Mouse (Mus musculus) A20 (cell line): ENCODE results near the gene Gm13694.
"Not testable (repeated sequence)": the region's sequence is repeated elsewhere in the genome, so short reads cannot be mapped to it uniquely, and the experiment has no call there.

Experiments used
- DNase-seq: peaks from one replicate; pipeline ENCODE4 v3.0.0-alpha.2; 2011; ENCODE audit warnings: low read depth, low spot score

Gm13694 gene

DNA sequence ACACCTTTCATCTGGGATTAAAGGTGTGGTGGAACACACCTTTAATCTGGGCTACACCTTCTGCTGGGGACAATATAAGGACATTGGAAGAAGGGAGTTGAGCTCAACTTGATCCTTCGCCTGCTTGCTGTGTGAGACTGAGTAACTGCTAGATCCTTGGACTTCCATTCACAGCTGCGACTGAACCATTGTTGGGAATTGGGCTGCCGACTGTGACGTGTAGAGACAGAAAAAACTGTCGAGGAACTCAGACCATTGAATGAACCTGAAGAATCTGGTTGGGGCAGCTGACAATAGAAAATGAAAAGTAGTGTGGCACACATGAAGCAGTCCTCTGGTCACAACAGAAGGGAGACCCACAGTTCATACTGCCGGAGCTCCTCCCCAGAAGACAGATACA is at the start of gene Gm13694:
Gene Gm13694, plus strand, starts transcription at position 301 of the 400 bp plus-strand sequence.
- DNase-seq, result not testable (repeated sequence)

DNA sequence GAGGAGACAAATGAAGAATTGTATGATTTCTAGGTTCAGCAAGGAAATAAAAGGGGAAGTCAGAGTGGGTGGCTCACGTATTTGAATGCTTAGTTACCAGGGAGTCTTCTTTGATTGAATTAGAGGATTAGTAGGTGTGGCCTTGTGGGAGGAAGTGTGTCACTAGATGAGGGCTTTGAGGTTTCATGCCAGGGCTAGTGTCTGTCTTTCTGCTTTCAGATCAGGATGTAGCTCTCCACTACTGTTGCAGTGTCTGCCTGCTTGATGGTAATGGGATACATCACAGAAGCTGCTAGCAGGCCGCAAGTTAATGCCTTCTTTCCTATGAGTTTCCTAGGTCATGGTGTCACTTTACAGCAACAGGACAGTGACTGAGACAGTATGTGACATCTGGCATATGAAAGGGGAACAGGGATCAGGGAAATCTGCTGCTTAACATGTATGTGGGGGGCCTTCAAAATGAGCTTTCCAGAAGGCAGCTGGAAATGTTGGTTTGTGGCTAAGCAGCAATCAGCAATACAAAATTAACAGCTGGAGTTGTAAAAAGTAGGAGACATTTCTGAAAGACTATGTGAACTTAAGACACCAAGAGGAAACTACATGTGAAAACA is 49.1 kb upstream of the Gm13694 start:
- peak; percentile 55 for DNase-seq

DNA sequence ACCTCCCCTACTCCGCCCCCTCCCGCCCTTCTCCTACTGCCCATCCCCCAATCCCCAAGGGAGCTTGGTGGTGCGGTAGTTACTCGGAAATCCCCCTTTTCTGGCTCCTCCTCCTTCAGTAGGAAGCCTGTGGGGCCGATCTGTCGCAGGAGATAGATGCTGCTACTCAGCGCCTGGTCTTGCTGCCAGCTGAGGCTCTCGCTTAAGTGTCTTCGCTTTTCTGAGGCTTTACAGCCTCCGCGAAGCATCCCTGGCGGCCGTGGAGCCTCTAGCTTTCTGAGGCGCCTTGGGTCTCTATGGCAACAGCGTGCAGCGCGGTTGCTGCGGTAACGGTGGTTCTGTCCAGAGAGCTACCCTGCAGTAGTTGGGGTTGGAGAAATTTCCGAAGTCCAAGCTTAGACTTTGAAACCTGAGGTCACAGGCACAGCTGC is 37.8 kb upstream of the Gm13694 start, which contains the start of gene Zswim2:
Gene Zswim2, minus strand, starts transcription at position 298 of the 431 bp plus-strand sequence.
- DNase-seq, result no peak

DNA sequence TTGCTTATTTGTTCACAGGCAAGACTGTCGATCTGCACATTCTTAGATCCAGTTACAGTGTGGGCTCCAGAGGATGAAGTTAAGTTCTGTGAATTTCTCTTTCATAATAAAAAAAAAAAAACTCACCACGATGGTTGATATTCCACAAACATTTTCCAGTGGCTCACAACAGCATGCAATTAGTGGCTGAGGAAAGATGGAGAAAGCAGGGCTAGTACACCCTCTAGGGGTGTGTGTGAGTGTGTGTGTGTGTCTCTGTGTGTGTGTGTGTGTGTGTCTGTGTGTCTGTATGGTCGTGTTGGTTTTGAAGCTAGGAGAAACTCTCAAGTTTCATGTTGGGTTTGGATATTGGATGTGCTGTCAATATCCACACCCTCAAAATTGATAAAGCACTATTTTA is 37.4 kb upstream of the Gm13694 start:
- DNase-seq, result no peak

DNA sequence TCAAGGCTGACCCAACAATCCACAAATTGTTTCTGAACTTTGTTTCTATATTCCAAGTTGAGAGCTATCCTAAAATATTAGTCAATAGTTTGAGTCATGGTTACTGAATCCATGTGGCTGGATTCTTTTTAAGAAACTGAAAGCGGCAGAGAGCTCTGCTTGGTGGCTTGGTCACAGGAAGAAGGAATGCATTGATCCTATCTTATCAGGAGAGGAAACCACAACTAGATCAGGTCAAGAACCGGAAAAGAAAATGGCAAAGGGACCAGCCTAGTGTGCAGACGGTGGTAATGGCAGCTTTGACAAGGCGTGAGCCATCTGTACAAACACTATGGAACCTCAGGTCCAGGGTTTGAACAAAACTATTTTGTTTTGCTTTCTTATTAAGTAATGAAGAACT is 36.9 kb upstream of the Gm13694 start:
- DNase-seq, result no peak

DNA sequence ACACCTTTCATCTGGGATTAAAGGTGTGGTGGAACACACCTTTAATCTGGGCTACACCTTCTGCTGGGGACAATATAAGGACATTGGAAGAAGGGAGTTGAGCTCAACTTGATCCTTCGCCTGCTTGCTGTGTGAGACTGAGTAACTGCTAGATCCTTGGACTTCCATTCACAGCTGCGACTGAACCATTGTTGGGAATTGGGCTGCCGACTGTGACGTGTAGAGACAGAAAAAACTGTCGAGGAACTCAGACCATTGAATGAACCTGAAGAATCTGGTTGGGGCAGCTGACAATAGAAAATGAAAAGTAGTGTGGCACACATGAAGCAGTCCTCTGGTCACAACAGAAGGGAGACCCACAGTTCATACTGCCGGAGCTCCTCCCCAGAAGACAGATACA is 23.3 kb upstream of the Gm13694 start, which contains the start of gene Gm13698:
Gene Gm13698, plus strand, starts transcription at position 301 of the 400 bp plus-strand sequence.
- not testable (repeated sequence) for DNase-seq

DNA sequence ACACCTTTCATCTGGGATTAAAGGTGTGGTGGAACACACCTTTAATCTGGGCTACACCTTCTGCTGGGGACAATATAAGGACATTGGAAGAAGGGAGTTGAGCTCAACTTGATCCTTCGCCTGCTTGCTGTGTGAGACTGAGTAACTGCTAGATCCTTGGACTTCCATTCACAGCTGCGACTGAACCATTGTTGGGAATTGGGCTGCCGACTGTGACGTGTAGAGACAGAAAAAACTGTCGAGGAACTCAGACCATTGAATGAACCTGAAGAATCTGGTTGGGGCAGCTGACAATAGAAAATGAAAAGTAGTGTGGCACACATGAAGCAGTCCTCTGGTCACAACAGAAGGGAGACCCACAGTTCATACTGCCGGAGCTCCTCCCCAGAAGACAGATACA is 17.5 kb upstream of the Gm13694 start, which contains the start of gene Gm13693:
Gene Gm13693, plus strand, starts transcription at position 301 of the 400 bp plus-strand sequence.
- DNase-seq, result not testable (repeated sequence)

DNA sequence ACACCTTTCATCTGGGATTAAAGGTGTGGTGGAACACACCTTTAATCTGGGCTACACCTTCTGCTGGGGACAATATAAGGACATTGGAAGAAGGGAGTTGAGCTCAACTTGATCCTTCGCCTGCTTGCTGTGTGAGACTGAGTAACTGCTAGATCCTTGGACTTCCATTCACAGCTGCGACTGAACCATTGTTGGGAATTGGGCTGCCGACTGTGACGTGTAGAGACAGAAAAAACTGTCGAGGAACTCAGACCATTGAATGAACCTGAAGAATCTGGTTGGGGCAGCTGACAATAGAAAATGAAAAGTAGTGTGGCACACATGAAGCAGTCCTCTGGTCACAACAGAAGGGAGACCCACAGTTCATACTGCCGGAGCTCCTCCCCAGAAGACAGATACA is 11.7 kb upstream of the Gm13694 start, which contains the start of gene Gm13695:
Gene Gm13695, plus strand, starts transcription at position 301 of the 400 bp plus-strand sequence.
- not testable (repeated sequence) for DNase-seq

DNA sequence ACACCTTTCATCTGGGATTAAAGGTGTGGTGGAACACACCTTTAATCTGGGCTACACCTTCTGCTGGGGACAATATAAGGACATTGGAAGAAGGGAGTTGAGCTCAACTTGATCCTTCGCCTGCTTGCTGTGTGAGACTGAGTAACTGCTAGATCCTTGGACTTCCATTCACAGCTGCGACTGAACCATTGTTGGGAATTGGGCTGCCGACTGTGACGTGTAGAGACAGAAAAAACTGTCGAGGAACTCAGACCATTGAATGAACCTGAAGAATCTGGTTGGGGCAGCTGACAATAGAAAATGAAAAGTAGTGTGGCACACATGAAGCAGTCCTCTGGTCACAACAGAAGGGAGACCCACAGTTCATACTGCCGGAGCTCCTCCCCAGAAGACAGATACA is 5.9 kb upstream of the Gm13694 start, which contains the start of gene Gm13696:
Gene Gm13696, plus strand, starts transcription at position 301 of the 400 bp plus-strand sequence.
- not testable (repeated sequence) for DNase-seq

DNA sequence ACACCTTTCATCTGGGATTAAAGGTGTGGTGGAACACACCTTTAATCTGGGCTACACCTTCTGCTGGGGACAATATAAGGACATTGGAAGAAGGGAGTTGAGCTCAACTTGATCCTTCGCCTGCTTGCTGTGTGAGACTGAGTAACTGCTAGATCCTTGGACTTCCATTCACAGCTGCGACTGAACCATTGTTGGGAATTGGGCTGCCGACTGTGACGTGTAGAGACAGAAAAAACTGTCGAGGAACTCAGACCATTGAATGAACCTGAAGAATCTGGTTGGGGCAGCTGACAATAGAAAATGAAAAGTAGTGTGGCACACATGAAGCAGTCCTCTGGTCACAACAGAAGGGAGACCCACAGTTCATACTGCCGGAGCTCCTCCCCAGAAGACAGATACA is 5.7 kb downstream of the Gm13694 start, which contains the start of gene Gm13697:
Gene Gm13697, plus strand, starts transcription at position 301 of the 400 bp plus-strand sequence.
- not testable (repeated sequence) for DNase-seq

DNA sequence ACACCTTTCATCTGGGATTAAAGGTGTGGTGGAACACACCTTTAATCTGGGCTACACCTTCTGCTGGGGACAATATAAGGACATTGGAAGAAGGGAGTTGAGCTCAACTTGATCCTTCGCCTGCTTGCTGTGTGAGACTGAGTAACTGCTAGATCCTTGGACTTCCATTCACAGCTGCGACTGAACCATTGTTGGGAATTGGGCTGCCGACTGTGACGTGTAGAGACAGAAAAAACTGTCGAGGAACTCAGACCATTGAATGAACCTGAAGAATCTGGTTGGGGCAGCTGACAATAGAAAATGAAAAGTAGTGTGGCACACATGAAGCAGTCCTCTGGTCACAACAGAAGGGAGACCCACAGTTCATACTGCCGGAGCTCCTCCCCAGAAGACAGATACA is 11.5 kb downstream of the Gm13694 start, which contains the start of gene Gm13691:
Gene Gm13691, plus strand, starts transcription at position 301 of the 400 bp plus-strand sequence.
- not testable (repeated sequence) for DNase-seq

DNA sequence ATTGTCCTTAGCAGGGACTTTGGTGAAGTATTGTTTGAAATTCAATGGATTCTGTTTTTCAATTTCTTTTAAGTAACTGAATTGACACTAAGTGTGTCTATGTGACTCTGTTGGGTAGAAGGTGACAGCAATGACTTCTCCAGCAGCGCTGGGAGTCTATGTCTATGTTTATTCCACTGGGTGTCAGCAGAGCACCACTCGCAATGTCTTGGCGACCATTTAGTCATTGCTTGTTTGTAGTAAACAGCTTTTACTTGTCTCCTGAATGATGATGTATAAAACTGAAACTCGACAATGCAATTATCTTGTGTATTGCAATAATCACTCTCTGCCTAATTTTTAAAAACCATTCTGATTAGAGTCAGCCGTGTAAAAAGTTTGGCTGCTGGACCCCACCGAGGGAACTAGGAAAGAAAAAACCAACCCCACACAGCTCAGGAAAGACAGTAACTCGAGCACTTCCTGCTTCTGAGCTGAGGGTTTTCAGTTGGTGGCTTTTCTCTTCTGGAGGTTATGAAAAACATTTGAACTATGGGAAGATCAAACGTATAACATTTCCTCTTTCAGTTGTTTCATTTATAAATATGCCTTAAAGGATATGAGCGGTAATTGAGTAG is 15.0 kb downstream of the Gm13694 start:
- DNase-seq, result peak; percentile 84

DNA sequence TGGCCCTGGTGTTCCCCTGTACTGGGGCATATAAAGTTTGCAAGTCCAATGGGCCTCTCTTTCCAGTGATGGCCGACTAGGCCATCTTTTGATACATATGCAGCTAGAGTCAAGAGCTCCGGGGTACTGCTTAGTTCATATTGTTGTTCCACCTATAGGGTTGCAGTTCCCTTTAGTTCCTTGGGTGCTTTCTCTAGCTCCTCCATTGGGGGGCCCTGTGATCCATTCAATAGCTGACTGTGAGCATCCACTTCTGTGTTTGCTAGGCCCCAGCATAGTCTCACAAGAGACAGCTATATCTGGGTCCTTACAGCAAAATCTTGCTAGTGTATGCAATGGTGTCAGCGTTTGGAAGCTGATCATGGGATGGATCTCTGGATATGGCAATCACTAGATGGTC is 15.8 kb downstream of the Gm13694 start:
- not testable (repeated sequence) for DNase-seq

DNA sequence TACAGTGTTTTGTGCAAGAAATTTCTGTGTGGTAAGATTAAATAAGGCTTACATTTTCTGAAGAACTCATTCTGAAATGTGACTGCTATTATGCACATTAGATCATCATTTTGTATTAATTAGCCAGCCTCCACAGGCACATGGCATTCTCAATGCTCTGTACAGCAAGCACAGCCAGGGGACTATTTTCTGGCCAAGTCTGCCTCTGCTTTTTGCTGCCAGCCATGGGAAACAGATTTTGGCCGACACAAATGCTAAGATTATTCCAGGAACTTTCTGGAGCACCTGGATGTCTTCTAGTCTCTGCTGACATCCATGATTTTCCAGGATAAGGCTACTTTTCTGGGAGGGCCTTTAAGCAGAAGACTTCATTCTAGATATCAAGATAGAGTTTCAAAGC is 30.2 kb downstream of the Gm13694 start:
- no peak for DNase-seq

DNA sequence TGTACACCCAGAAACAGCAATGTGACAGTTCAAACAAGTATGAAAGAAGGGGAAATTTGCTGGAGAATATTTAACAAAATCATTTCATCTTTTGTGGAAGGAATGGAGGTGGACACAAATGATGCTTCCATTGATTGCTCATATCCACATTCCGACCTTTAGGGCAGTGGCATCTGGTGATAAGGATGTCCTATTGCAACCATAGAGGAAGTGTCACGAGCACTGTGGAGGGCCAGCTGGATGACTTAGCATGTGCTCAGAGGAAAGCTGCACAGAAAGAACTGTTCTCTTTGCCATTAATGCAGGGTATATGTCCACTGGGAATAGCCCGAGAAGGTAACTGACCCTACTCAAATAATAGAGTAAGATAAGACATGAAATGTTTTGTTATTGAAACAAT is 31.1 kb downstream of the Gm13694 start:
- DNase-seq, result no peak

DNA sequence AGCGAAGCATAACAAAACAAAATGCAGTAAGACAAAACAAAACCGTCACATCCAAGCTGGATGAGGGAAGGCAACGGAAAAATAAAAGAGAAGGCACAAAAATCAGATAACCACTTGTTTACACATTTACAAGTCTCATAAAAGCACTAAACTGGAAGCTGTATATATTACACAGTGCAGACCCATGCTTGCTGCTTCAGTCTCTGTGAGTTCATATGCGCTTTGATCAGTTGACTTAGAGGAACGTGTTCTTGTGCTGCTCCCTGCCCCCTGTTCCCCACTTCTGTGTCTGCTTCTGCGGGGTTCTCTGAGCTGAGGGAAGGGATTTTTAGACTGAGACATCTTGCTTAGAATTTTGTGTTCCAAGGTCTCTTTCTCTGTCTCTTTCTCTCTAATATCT is 35.8 kb downstream of the Gm13694 start:
- no peak for DNase-seq

DNA sequence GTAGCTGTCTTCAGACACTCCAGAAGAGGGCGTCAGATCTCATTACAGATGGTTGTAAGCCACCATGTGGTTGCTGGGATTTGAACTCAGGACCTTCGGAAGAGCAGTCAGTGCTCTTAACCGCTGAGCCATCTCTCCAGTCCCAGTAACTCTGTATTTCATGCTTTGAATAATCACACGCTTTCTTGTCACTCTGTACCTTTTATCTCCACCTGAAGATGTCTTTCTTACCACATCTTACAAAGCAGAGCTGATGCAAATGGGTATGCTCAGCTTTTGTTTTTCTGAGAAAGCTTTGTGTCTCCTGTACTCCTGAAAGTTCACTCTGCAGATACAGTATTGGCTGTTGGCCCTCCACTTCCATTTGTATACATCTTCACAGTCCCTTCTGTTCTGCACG is 37.6 kb downstream of the Gm13694 start:
- DNase-seq, result not testable (repeated sequence)

DNA sequence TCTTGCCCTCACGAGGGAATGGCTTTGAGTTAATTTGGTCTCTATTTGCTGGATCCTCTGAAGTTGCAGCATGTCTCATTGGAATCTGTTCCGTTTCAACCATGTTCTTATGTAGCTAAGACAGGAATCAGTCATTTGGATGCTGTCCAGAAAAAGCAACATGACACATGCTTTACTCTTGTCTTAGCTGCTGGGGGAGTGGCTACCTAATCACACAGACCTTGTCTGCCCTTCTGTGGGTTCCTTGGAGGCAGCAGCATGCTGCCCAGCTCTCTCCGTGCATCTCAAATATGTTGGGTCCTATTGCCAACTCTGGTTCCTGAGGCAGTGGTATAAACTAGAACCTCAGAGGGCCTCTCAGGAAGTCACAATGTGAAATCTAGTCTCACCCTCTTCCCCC is 39.6 kb downstream of the Gm13694 start:
- no peak for DNase-seq

DNA sequence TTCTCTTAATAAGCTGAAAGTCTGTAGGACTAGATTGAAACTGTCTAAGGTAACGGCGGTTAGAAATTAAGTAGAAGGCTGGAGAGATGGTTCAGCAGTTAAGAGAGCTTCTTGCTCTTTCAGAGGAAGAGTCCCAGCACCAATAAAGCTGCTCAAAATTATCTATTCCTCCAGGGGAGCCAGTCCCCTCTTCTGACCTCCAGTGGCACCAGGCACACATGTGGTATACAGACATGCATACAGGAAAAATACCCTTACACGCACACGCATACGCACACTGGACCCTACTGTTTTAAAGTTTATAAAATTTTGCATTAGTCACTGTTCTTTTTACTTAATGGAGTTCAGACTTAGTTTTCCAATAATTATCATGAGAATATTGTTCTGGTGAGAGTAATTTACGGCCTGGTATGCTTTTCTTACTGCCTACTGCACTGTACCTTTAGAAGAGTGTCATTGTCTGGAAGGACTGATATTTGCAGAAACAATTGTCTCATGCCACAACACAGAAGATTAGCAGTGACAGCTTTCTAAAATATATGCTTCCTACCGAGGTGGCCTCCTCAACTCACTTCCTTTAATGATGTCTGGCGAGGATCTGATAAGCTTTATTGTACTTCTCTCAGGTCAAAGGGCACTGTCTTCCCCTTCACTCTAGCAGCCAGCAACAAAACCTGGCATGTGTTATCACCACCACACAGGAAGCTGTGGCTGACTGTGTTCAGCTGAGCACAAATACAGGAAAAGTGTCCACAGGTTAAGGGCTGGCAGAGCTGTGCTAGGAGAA is 41.0 kb downstream of the Gm13694 start:
- no peak for DNase-seq

DNA sequence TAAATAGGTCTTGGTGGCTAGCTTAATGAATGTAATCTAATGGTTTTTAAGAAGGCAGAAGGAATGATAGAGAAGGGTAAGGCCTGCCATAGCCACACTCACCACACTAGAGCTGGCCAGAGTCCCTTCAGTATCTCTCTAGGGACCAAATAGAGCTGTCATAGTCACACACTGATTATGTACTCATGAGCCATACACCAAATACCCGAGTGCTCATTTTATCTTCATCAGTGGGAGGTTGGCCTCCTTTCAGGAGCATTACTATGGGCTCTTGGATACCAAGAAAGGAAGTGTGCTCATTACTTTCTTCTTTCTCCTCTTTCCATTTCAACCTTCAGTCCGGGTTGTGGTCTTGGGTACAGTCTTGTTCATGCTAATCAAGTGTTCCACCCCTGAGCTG is 43.2 kb downstream of the Gm13694 start:
- DNase-seq, result no peak

DNA sequence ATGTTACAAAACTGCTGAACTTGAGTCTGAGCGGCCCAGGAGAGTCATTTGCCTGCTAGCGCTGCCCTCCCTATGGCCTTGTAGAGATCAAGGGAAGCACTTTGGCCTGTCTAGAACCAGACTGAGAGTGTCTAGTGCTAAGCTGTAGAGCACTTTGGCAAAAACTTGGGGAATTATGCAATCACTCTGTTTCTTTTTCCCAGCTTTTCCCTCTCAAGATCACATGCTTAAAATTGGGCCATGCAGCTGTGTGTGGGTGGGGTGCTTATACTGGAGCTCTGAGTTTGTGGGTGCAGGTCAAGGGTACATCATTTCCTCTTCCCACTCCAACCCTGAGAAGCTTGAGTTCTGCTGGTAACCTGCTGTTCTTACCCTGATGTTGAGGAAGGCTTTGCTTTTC is 44.2 kb downstream of the Gm13694 start:
- no peak for DNase-seq

DNA sequence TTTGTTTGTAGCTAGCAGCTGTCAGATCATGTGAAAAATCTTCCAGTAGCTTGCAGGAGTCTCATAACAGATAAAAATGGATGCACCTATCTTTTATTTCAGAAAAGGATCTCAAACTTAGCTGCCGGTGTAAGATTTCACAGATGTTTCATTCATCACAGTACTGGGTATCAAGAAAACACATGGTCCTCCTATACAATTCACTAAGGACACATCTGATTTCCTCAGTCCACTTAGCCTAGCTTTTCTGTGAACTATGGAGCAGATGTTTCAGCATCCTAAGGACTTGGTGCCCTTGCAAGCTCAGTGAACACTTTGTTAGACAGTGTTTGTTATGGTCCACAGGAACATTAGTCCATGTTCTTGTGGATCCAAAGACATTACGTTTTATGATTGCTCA is 44.6 kb downstream of the Gm13694 start:
- DNase-seq, result no peak
